Mouse (Mus musculus): Measurements from ENCODE around the gene Grik4. TPM values are rescaled to one million over a fixed set of nuclear protein-coding genes. Genes with fewer than 3 reads are reported as not detected.

The Grik4 gene
- polyA plus RNA-seq, 1 experiment from 2014 or later, result 1.1 TPM

GRCm38 (mm10) chr9:42513159-42513558, 431.1 kb downstream of the Grik4 start:
- Histone ChIP-seq H3K4me1 (replicated peaks; ENCODE audit: control insufficient read depth, insufficient read depth, low read length) (no peaks in the 10 kb centered on the region), H3K36me3 (ENCODE audit: control insufficient read depth, insufficient read depth, low read length) (no peaks in the 10 kb centered on the region), H3K27ac (ENCODE audit: low read depth, low read length) (no peak overlapping the region), H3K27me3 (ENCODE audit: control insufficient read depth, insufficient read depth, low read length) (no peaks in the 10 kb centered on the region), H3K4me3 (ENCODE audit: low read depth, low read length) (no peak overlapping the region), H3K4me2 (ENCODE audit: low read depth, low read length, severe bottlenecking) (no peak overlapping the region), H3K9ac (ENCODE audit: low read length) (no peak overlapping the region), H3K9me3 (ENCODE audit: control insufficient read depth, low read length) (no peaks in the 10 kb centered on the region)
- ATAC-seq (replicated peaks; ENCODE audit: low FRiP score), result no peak
- WGBS, result 65% methylated on average over 5 of the region's 5 CpGs
- DNase-seq (ENCODE audit: low spot score), result no peak

GRCm38 (mm10) chr9:42512312-42512711, 432.0 kb downstream of the Grik4 start:
- H3K4me1 ChIP-seq (replicated peaks; ENCODE audit: control insufficient read depth, insufficient read depth, low read length), result no peaks in the 10 kb centered on the region
- H3K27ac ChIP-seq (ENCODE audit: low read depth, low read length), result no peak overlapping the region
- ATAC-seq (replicated peaks; ENCODE audit: low FRiP score), result no peak
- no peaks in the 10 kb centered on the region for H3K27me3 ChIP-seq (ENCODE audit: control insufficient read depth, insufficient read depth, low read length)
- H3K4me2 ChIP-seq (ENCODE audit: low read depth, low read length, severe bottlenecking), result no peak overlapping the region
- H3K36me3 ChIP-seq (ENCODE audit: control insufficient read depth, insufficient read depth, low read length), result no peaks in the 10 kb centered on the region
- H3K9me3 ChIP-seq (ENCODE audit: control insufficient read depth, low read length), result no peaks in the 10 kb centered on the region
- no peak for DNase-seq (ENCODE audit: low spot score)
- no peak overlapping the region for H3K9ac ChIP-seq (ENCODE audit: low read length)
- no peak overlapping the region for H3K4me3 ChIP-seq (ENCODE audit: low read depth, low read length)
- WGBS, result 86% methylated on average over 4 of the region's 4 CpGs

GRCm38 (mm10) chr9:42508235-42508634, 436.1 kb downstream of the Grik4 start:
- Histone ChIP-seq H3K27ac (ENCODE audit: low read depth, low read length) (no peak overlapping the region), H3K9ac (ENCODE audit: low read length) (no peak overlapping the region), H3K9me3 (ENCODE audit: control insufficient read depth, low read length) (no peaks in the 10 kb centered on the region), H3K36me3 (ENCODE audit: control insufficient read depth, insufficient read depth, low read length) (no peaks in the 10 kb centered on the region), H3K4me1 (replicated peaks; ENCODE audit: control insufficient read depth, insufficient read depth, low read length) (no peaks in the 10 kb centered on the region), H3K4me2 (ENCODE audit: low read depth, low read length, severe bottlenecking) (no peak overlapping the region), H3K27me3 (ENCODE audit: control insufficient read depth, insufficient read depth, low read length) (no peaks in the 10 kb centered on the region), H3K4me3 (ENCODE audit: low read depth, low read length) (no peak overlapping the region)
- 71% methylated on average over 7 of the region's 7 CpGs for WGBS
- DNase-seq (ENCODE audit: low spot score) (no peak), ATAC-seq (replicated peaks; ENCODE audit: low FRiP score) (no peak)

- WGBS, result 89% methylated on average over 6 of the region's 6 CpGs
- no peak for ATAC-seq (replicated peaks; ENCODE audit: low FRiP score)
- Histone ChIP-seq H3K36me3 (ENCODE audit: control insufficient read depth, insufficient read depth, low read length) (no peaks in the 10 kb centered on the region), H3K27ac (ENCODE audit: low read depth, low read length) (no peak within 1 kb of the TSS), H3K9me3 (ENCODE audit: control insufficient read depth, low read length) (no peaks in the 10 kb centered on the region), H3K4me1 (replicated peaks; ENCODE audit: control insufficient read depth, insufficient read depth, low read length) (no peaks in the 10 kb centered on the region), H3K9ac (ENCODE audit: low read length) (no peak within 1 kb of the TSS), H3K4me2 (ENCODE audit: low read depth, low read length, severe bottlenecking) (no peak within 1 kb of the TSS), H3K27me3 (ENCODE audit: control insufficient read depth, insufficient read depth, low read length) (no peaks in the 10 kb centered on the region), H3K4me3 (ENCODE audit: low read depth, low read length) (no peak within 1 kb of the TSS)
- no peak for DNase-seq (ENCODE audit: low spot score)
Measured at GRCm38 (mm10) chr9:42507709-42508108, 436.6 kb downstream of the Grik4 start, which contains the start of gene Tbcel. Tbcel (minus strand) TSS chr9:42507809.

GRCm38 (mm10) chr9:42507022-42507421, 437.3 kb downstream of the Grik4 start:
- Histone ChIP-seq H3K4me2 (ENCODE audit: low read depth, low read length, severe bottlenecking) (no peak overlapping the region), H3K27ac (ENCODE audit: low read depth, low read length) (no peak overlapping the region), H3K27me3 (ENCODE audit: control insufficient read depth, insufficient read depth, low read length) (no peaks in the 10 kb centered on the region), H3K4me1 (replicated peaks; ENCODE audit: control insufficient read depth, insufficient read depth, low read length) (no peaks in the 10 kb centered on the region), H3K9me3 (ENCODE audit: control insufficient read depth, low read length) (no peaks in the 10 kb centered on the region), H3K9ac (ENCODE audit: low read length) (no peak overlapping the region), H3K36me3 (ENCODE audit: control insufficient read depth, insufficient read depth, low read length) (no peaks in the 10 kb centered on the region), H3K4me3 (ENCODE audit: low read depth, low read length) (no peak overlapping the region)
- no peak for DNase-seq (ENCODE audit: low spot score)
- WGBS, result 82% methylated on average over 1 of the region's 1 CpGs
- ATAC-seq (replicated peaks; ENCODE audit: low FRiP score), result no peak

GRCm38 (mm10) chr9:42504971-42505510, 439.3 kb downstream of the Grik4 start:
- WGBS, result 57% methylated on average over 3 of the region's 3 CpGs
- Histone ChIP-seq H3K27me3 (ENCODE audit: control insufficient read depth, insufficient read depth, low read length) (no peaks in the 10 kb centered on the region), H3K9me3 (ENCODE audit: control insufficient read depth, low read length) (no peaks in the 10 kb centered on the region), H3K36me3 (ENCODE audit: control insufficient read depth, insufficient read depth, low read length) (no peaks in the 10 kb centered on the region), H3K4me2 (ENCODE audit: low read depth, low read length, severe bottlenecking) (no peak overlapping the region), H3K4me1 (replicated peaks; ENCODE audit: control insufficient read depth, insufficient read depth, low read length) (no peaks in the 10 kb centered on the region), H3K27ac (ENCODE audit: low read depth, low read length) (no peak overlapping the region), H3K4me3 (ENCODE audit: low read depth, low read length) (no peak overlapping the region), H3K9ac (ENCODE audit: low read length) (no peak overlapping the region)
- DNase-seq (ENCODE audit: low spot score) (no peak), ATAC-seq (replicated peaks; ENCODE audit: low FRiP score) (no peak)

- no peaks in the 10 kb centered on the region for H3K27me3 ChIP-seq (ENCODE audit: control insufficient read depth, insufficient read depth, low read length)
- H3K27ac ChIP-seq (ENCODE audit: low read depth, low read length), result no peak overlapping the region
- no peak overlapping the region for H3K4me2 ChIP-seq (ENCODE audit: low read depth, low read length, severe bottlenecking)
- no peak overlapping the region for H3K4me3 ChIP-seq (ENCODE audit: low read depth, low read length)
- no peaks in the 10 kb centered on the region for H3K9me3 ChIP-seq (ENCODE audit: control insufficient read depth, low read length)
- ATAC-seq (replicated peaks; ENCODE audit: low FRiP score) (no peak), DNase-seq (ENCODE audit: low spot score) (no peak)
- H3K9ac ChIP-seq (ENCODE audit: low read length), result no peak overlapping the region
- no peaks in the 10 kb centered on the region for H3K4me1 ChIP-seq (replicated peaks; ENCODE audit: control insufficient read depth, insufficient read depth, low read length)
- 63% methylated on average over 11 of the region's 11 CpGs for WGBS
- H3K36me3 ChIP-seq (ENCODE audit: control insufficient read depth, insufficient read depth, low read length), result no peaks in the 10 kb centered on the region
Measured at GRCm38 (mm10) chr9:42504559-42504958, 439.7 kb downstream of the Grik4 start.

GRCm38 (mm10) chr9:42503709-42504108, 440.6 kb downstream of the Grik4 start:
- 85% methylated on average over 4 of the region's 4 CpGs for WGBS
- no peak for DNase-seq (ENCODE audit: low spot score)
- Histone ChIP-seq H3K9ac (ENCODE audit: low read length) (no peak overlapping the region), H3K4me1 (replicated peaks; ENCODE audit: control insufficient read depth, insufficient read depth, low read length) (no peaks in the 10 kb centered on the region), H3K27ac (ENCODE audit: low read depth, low read length) (no peak overlapping the region), H3K27me3 (ENCODE audit: control insufficient read depth, insufficient read depth, low read length) (no peaks in the 10 kb centered on the region), H3K9me3 (ENCODE audit: control insufficient read depth, low read length) (no peaks in the 10 kb centered on the region), H3K36me3 (ENCODE audit: control insufficient read depth, insufficient read depth, low read length) (no peaks in the 10 kb centered on the region), H3K4me2 (ENCODE audit: low read depth, low read length, severe bottlenecking) (no peak overlapping the region), H3K4me3 (ENCODE audit: low read depth, low read length) (no peak overlapping the region)
- ATAC-seq (replicated peaks; ENCODE audit: low FRiP score), result no peak

- Histone ChIP-seq H3K9me3 (ENCODE audit: control insufficient read depth, low read length) (peaks cover 6% of the 10 kb centered on the region; the same call in 1 of the 2 replicates), H3K4me1 (replicated peaks; ENCODE audit: control insufficient read depth, insufficient read depth, low read length) (no peaks in the 10 kb centered on the region), H3K4me3 (ENCODE audit: low read depth, low read length) (no peak overlapping the region), H3K9ac (ENCODE audit: low read length) (no peak overlapping the region), H3K36me3 (ENCODE audit: control insufficient read depth, insufficient read depth, low read length) (no peaks in the 10 kb centered on the region), H3K27me3 (ENCODE audit: control insufficient read depth, insufficient read depth, low read length) (no peaks in the 10 kb centered on the region), H3K4me2 (ENCODE audit: low read depth, low read length, severe bottlenecking) (no peak overlapping the region), H3K27ac (ENCODE audit: low read depth, low read length) (no peak overlapping the region)
- ATAC-seq (replicated peaks; ENCODE audit: low FRiP score) (no peak), DNase-seq (ENCODE audit: low spot score) (no peak)
- 83% methylated on average over 2 of the region's 2 CpGs for WGBS
Measured at GRCm38 (mm10) chr9:42496296-42496695, 448.0 kb downstream of the Grik4 start.

Data from forebrain, embryonic 11.5 days (tissue).